Mouse (Mus musculus): ENCODE results near the gene Pard3. TPM values are rescaled to one million over a fixed set of nuclear protein-coding genes. Genes with fewer than 3 reads are reported as not detected.

Gene Pard3
- polyA plus RNA-seq, 1 experiment from 2014 or later = 24.2 TPM

- H3K27ac ChIP-seq = no peak overlapping the region
- H3K9me3 ChIP-seq = no peaks in the 10 kb centered on the region
- no peak overlapping the region for H3K4me3 ChIP-seq
- no peak for DNase-seq (ENCODE audit: low spot score)
- no peaks in the 10 kb centered on the region for H3K27me3 ChIP-seq (ENCODE audit: insufficient read depth, poor library complexity, severe bottlenecking)
- WGBS = 95% methylated on average over 4 of the region's 4 CpGs
- H3K36me3 ChIP-seq = no peaks in the 10 kb centered on the region
- no peaks in the 10 kb centered on the region for H3K4me1 ChIP-seq (replicated peaks)
Observed at GRCm38 (mm10) chr8:127243351-127243750, 179.7 kb downstream of the Pard3 start.

- Histone ChIP-seq H3K4me3 (no peak overlapping the region), H3K36me3 (no peaks in the 10 kb centered on the region), H3K4me1 (replicated peaks) (no peaks in the 10 kb centered on the region), H3K9me3 (no peaks in the 10 kb centered on the region), H3K27ac (no peak overlapping the region), H3K27me3 (ENCODE audit: insufficient read depth, poor library complexity, severe bottlenecking) (no peaks in the 10 kb centered on the region)
- WGBS = 93% methylated on average over 11 of the region's 11 CpGs
- no peak for DNase-seq (ENCODE audit: low spot score)
Observed at GRCm38 (mm10) chr8:127243841-127244240, 180.1 kb downstream of the Pard3 start.

DNA sequence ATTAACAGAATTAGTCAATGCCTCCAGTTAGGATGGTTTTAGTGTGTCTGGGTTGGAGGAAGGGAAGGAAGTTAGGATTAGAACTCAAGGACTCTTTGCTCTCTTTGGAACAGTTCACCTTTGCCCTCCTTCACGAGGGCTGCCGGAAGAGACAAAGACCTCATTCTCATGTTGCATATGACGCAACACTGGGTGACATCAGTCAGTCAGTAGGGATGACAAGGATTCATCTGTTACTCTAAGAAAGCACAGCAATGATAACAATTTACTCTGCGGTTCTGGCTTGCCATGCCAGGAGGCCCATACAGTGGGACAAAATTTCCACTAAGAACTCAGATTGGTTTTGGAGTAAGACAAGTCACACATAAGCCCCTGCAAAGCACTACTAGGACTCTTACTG, 187.1 kb downstream of the Pard3 start:
- H3K9me3 ChIP-seq = no peaks in the 10 kb centered on the region
- no peak overlapping the region for H3K27ac ChIP-seq
- peaks cover 27% of the 10 kb centered on the region for H3K4me1 ChIP-seq (replicated peaks)
- no peak for DNase-seq (ENCODE audit: low spot score)
- H3K27me3 ChIP-seq (ENCODE audit: insufficient read depth, poor library complexity, severe bottlenecking) = no peaks in the 10 kb centered on the region
- H3K36me3 ChIP-seq = no peaks in the 10 kb centered on the region
- H3K4me3 ChIP-seq = no peak overlapping the region
- WGBS = 53% methylated on average over 4 of the region's 4 CpGs

- Histone ChIP-seq H3K36me3 (no peaks in the 10 kb centered on the region), H3K27ac (no peak overlapping the region), H3K9me3 (no peaks in the 10 kb centered on the region), H3K4me3 (no peak overlapping the region), H3K27me3 (ENCODE audit: insufficient read depth, poor library complexity, severe bottlenecking) (no peaks in the 10 kb centered on the region), H3K4me1 (replicated peaks) (peaks cover 27% of the 10 kb centered on the region)
- DNase-seq (ENCODE audit: low spot score) = no peak
- WGBS = 94% methylated on average over 3 of the region's 3 CpGs
Observed at GRCm38 (mm10) chr8:127251476-127251875, 187.8 kb downstream of the Pard3 start.

DNA sequence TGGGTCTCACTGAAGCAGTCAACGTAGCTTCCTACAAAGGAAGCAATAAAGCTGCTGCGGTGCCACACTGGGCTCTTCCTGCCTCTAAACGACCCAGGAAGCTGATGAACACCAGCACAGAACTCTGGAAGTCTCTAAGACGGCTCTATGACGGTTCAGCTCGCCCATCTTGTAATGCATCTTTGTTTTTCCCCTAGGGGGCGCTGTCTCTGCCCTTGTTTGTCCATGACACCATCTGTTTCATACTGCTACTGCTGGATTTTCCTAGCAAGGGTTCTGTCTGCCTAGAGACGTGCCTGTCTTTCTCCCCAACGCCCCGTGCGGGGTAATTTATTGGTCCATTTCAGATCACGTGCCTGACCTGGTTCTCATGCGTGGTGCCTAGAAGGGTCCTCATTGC, 188.3 kb downstream of the Pard3 start:
- no peak for DNase-seq (ENCODE audit: low spot score)
- no peaks in the 10 kb centered on the region for H3K27me3 ChIP-seq (ENCODE audit: insufficient read depth, poor library complexity, severe bottlenecking)
- H3K36me3 ChIP-seq = no peaks in the 10 kb centered on the region
- peaks cover 27% of the 10 kb centered on the region for H3K4me1 ChIP-seq (replicated peaks)
- no peaks in the 10 kb centered on the region for H3K9me3 ChIP-seq
- no peak overlapping the region for H3K27ac ChIP-seq
- 88% methylated on average over 13 of the region's 13 CpGs for WGBS
- H3K4me3 ChIP-seq = no peak overlapping the region

GRCm38 (mm10) chr8:127254625-127255024, 190.9 kb downstream of the Pard3 start:
- Histone ChIP-seq H3K4me3 (no peak overlapping the region), H3K36me3 (no peaks in the 10 kb centered on the region), H3K9me3 (no peaks in the 10 kb centered on the region), H3K27me3 (ENCODE audit: insufficient read depth, poor library complexity, severe bottlenecking) (no peaks in the 10 kb centered on the region), H3K4me1 (replicated peaks) (peaks cover 24% of the 10 kb centered on the region), H3K27ac (no peak overlapping the region)
- no peak for DNase-seq (ENCODE audit: low spot score)
- 82% methylated on average over 7 of the region's 7 CpGs for whole genome bisulfite sequencing

DNA sequence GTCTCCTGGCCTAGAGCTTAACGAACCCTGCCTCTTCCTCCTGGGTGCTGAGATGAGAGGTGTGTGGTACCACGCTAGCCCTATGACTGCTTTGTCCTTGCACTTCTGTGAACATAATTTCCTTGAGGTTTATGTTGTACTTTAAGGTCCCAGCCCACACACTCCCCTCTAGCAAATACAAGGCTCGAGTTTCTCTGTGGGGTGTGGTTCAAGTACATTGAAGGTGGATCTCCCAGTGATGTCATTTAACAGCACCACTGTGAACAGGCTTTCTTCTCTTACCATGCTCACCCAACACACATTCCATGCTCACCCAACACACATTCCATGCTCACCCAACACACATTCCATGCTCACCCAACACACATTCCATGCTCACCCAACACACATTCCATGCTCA, 193.4 kb downstream of the Pard3 start:
- Histone ChIP-seq H3K4me3 (no peak overlapping the region), H3K36me3 (peaks cover 5% of the 10 kb centered on the region; the same call in 1 of the 2 replicates), H3K27ac (no peak overlapping the region), H3K4me1 (replicated peaks) (peaks cover 13% of the 10 kb centered on the region), H3K9me3 (peaks cover 9% of the 10 kb centered on the region; the same call in 1 of the 2 replicates), H3K27me3 (ENCODE audit: insufficient read depth, poor library complexity, severe bottlenecking) (no peaks in the 10 kb centered on the region)
- WGBS = 90% methylated on average over 3 of the region's 3 CpGs
- no peak for DNase-seq (ENCODE audit: low spot score)

DNA sequence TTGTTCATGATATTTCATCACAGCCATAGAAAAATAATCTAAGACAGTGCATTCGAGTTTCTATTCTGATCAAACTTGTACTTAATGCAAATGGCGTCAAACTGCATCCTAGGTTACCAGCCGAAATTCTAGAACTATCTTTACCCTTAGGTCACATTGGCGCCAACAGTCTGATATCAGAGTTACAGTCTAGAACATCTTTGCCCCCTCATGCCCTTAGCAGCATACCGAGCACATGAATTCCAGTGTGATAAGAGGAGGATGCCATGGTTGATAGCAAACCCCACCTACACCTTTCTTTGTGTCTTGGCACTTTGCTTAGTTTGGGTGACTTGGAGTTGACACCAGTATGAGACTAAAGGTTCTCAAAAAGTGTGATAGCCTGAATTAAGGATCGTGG, 197.4 kb downstream of the Pard3 start:
- no peak overlapping the region for H3K4me3 ChIP-seq
- H3K36me3 ChIP-seq = peaks cover 5% of the 10 kb centered on the region; the same call in 1 of the 2 replicates
- WGBS = 94% methylated on average over 6 of the region's 6 CpGs
- peaks cover 9% of the 10 kb centered on the region; the same call in 1 of the 2 replicates for H3K9me3 ChIP-seq
- H3K27ac ChIP-seq = no peak overlapping the region
- H3K4me1 ChIP-seq (replicated peaks) = peaks cover 24% of the 10 kb centered on the region
- no peak for DNase-seq (ENCODE audit: low spot score)
- H3K27me3 ChIP-seq (ENCODE audit: insufficient read depth, poor library complexity, severe bottlenecking) = no peaks in the 10 kb centered on the region

DNA sequence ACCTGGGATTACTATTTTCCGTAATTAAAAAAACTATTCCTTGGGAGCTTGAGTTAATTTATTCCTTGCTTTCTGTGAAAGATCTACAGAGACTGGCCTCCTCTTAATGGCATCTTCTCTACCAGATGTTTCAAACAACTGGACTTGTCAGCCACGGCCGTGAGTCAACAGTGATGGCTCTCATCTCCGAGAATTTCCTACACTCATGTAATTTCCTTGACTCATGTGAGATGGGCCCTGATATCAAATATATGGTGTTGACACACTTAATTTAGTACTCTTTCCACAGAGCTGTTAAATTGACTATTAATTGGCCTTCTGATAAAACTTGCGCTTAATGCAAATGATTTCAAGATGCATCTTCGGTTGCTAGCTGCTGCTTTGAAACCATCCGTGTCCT, 198.3 kb downstream of the Pard3 start:
- Histone ChIP-seq H3K9me3 (peaks cover 9% of the 10 kb centered on the region; the same call in 1 of the 2 replicates), H3K4me1 (replicated peaks) (peaks cover 32% of the 10 kb centered on the region), H3K36me3 (peaks cover 5% of the 10 kb centered on the region; the same call in 1 of the 2 replicates), H3K27ac (no peak overlapping the region), H3K4me3 (no peak overlapping the region), H3K27me3 (ENCODE audit: insufficient read depth, poor library complexity, severe bottlenecking) (no peaks in the 10 kb centered on the region)
- WGBS = 90% methylated on average over 7 of the region's 7 CpGs
- no peak for DNase-seq (ENCODE audit: low spot score)

DNA sequence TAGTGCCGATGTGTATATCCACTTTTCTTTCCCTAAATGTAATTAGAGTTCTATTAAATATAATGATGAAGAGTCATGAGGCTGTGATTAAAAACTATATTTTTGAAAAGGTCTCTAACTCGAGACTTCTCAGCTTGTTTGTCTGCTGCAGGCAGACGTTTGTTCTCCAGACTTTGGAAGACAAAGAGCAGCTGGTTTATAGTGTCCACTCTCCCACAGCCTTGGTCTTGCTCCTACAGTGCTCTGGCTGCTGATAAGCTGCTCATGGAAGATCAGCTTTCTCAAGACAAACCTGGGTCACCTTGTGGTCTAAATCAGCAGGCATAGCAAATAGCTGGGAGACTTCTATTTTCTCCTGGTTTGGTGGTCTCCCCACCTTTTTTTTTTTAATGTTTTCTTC, 198.7 kb downstream of the Pard3 start:
- H3K4me1 ChIP-seq (replicated peaks) = peaks cover 36% of the 10 kb centered on the region
- 77% methylated on average over 3 of the region's 3 CpGs for WGBS
- no peak for DNase-seq (ENCODE audit: low spot score)
- H3K4me3 ChIP-seq = no peak overlapping the region
- H3K27ac ChIP-seq = no peak overlapping the region
- H3K27me3 ChIP-seq (ENCODE audit: insufficient read depth, poor library complexity, severe bottlenecking) = no peaks in the 10 kb centered on the region
- peaks cover 5% of the 10 kb centered on the region; the same call in 1 of the 2 replicates for H3K36me3 ChIP-seq
- H3K9me3 ChIP-seq = peaks cover 9% of the 10 kb centered on the region; the same call in 1 of the 2 replicates

GRCm38 (mm10) chr8:127262926-127263325, 199.2 kb downstream of the Pard3 start:
- Histone ChIP-seq H3K27me3 (ENCODE audit: insufficient read depth, poor library complexity, severe bottlenecking) (no peaks in the 10 kb centered on the region), H3K4me1 (replicated peaks) (peaks cover 41% of the 10 kb centered on the region), H3K27ac (no peak overlapping the region), H3K4me3 (no peak overlapping the region), H3K9me3 (peaks cover 9% of the 10 kb centered on the region; the same call in 1 of the 2 replicates), H3K36me3 (peaks cover 5% of the 10 kb centered on the region; the same call in 1 of the 2 replicates)
- no peak for DNase-seq (ENCODE audit: low spot score)
- WGBS = 86% methylated on average over 4 of the region's 4 CpGs

DNA sequence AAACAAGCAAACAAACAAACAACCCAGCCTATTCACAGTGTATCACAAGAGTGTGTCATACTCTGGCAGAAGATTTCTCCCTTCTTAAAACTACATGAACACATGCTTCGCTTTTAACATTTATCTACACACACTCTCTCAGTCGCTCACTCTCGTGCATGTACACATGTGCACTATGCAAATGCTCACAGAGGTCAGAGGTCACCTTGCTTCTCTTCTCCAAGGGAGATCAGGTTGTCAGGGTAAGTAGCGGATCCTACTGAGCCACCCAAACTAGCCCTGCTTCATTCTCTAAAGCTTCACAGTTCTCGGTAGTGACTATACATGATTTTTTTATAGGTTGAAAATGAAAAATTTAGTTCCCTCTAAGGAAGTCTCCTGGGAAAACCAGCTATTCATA, 199.8 kb downstream of the Pard3 start:
- H3K4me3 ChIP-seq = no peak overlapping the region
- peaks cover 47% of the 10 kb centered on the region for H3K4me1 ChIP-seq (replicated peaks)
- no peak for DNase-seq (ENCODE audit: low spot score)
- no peak overlapping the region for H3K27ac ChIP-seq
- H3K27me3 ChIP-seq (ENCODE audit: insufficient read depth, poor library complexity, severe bottlenecking) = no peaks in the 10 kb centered on the region
- peaks cover 5% of the 10 kb centered on the region; the same call in 1 of the 2 replicates for H3K36me3 ChIP-seq
- WGBS = 49% methylated on average over 5 of the region's 5 CpGs
- H3K9me3 ChIP-seq = peaks cover 9% of the 10 kb centered on the region; the same call in 1 of the 2 replicates

GRCm38 (mm10) chr8:127264691-127265470, 201.2 kb downstream of the Pard3 start:
- Histone ChIP-seq H3K9me3 (peaks cover 9% of the 10 kb centered on the region; the same call in 1 of the 2 replicates), H3K36me3 (peaks cover 5% of the 10 kb centered on the region; the same call in 1 of the 2 replicates), H3K27me3 (ENCODE audit: insufficient read depth, poor library complexity, severe bottlenecking) (peaks cover 2% of the 10 kb centered on the region; the same call in 1 of the 2 replicates), H3K4me1 (replicated peaks) (peaks cover 50% of the 10 kb centered on the region), H3K4me3 (no peak overlapping the region), H3K27ac (no peak overlapping the region)
- 90% methylated on average over 8 of the region's 8 CpGs for WGBS
- DNase-seq (ENCODE audit: low spot score) = no peak

All from hindbrain, embryonic 10.5 days (tissue).